Comparison of ENCODE assay signal across 9 mouse cellular contexts in the genomic region with DNA sequence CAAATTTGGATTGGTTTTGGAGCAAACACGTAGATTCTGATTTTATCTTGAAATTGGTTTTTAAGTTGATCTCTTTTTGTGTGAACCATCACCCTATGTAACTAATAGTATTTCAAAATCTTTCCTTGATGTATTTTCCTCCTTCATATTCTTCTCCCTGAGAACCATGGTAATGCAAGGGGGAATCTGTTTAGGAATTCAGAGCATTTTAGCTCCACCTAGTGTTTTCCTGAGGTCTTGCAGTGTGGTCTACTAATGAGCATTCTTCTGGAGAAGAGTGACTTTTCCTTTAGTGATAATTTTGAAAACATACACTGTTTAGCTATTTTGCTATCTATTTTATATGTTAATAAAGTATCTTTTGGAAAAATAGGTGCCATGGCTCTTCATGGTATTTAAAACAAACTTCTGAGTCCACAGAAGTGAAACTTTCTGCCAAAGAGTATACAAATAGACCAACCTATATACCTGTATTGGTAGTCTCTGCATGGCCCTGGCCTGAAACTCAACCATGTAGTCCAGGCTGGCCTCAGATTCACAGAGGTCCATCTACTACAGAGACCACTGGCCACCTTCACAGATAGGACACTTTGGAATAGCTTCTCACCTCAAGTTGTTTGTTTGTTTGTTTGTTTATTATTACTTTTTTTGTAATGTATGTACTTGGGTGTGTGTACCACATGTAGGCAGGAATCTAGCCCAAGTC.
DNase-seq lines count a peak whose midpoint lies in the region; ATAC-seq and TF ChIP-seq lines count a peak whose summit lies in the region.
"Had no signal": no experiment of that assay in that cellular context is flagged by ENCODE, and none has a peak within 500 bp of the region (broad histone marks: within the 10 kb centered on the region; RNA-seq: fewer than 3 reads in every experiment).

No protein-coding gene starts in this region.

- CTCF ChIA-PET in Patski (lab: Charles Lee): interaction anchor here (0.6 to 3.8 kb wide), 9 partner anchors 10 to 359 kb away, joined by 3 to 17 read pairs (median 3); no protein-coding TSS in a partner anchor

- POLR2A ChIA-PET in Patski (lab: Charles Lee): no interaction called here

- WGBS in kidney, embryonic 15.5 days: 92% methylated on average over 1 of the region's 1 CpGs
- WGBS in kidney, embryonic 16.5 days: 81% methylated on average over 1 of the region's 1 CpGs
- WGBS in intestine, postnatal 0 days: 83% methylated on average over 1 of the region's 1 CpGs
- whole genome bisulfite sequencing in midbrain, embryonic 13.5 days: 81% methylated on average over 1 of the region's 1 CpGs

- no peak overlapping the region for H3K27ac ChIP-seq in kidney, embryonic 15.5 days
- no peak overlapping the region for H3K27ac ChIP-seq in kidney, embryonic 16.5 days (ENCODE audit: low read length)
- no peak overlapping the region for H3K27ac ChIP-seq in intestine, postnatal 0 days (ENCODE audit: low read depth, low read length)
- H3K27ac ChIP-seq in midbrain, embryonic 13.5 days: no peak overlapping the region
- H3K27ac ChIP-seq: limb, embryonic 13.5 days had no signal

- no peak overlapping the region for H3K4me3 ChIP-seq in kidney, embryonic 15.5 days (replicated peaks)
- H3K4me3 ChIP-seq in kidney, embryonic 16.5 days (ENCODE audit: low read length): no peak overlapping the region
- no peak overlapping the region for H3K4me3 ChIP-seq in intestine, postnatal 0 days (ENCODE audit: low read depth, low read length)
- no peak overlapping the region for H3K4me3 ChIP-seq in midbrain, embryonic 13.5 days (replicated peaks)
- H3K4me3 ChIP-seq: limb, embryonic 13.5 days had no signal

- H3K27me3 ChIP-seq in kidney, embryonic 15.5 days: no peaks in the 10 kb centered on the region
- H3K27me3 ChIP-seq in kidney, embryonic 16.5 days (ENCODE audit: insufficient read depth, low read length): no peaks in the 10 kb centered on the region
- no peaks in the 10 kb centered on the region for H3K27me3 ChIP-seq in Patski
- H3K27me3 ChIP-seq in intestine, postnatal 0 days (replicated peaks; ENCODE audit: control insufficient read depth, insufficient read depth, low read length): no peaks in the 10 kb centered on the region
- no peaks in the 10 kb centered on the region for H3K27me3 ChIP-seq in midbrain, embryonic 13.5 days
- H3K27me3 ChIP-seq: limb, embryonic 13.5 days had no signal

- H3K4me1 ChIP-seq in kidney, embryonic 15.5 days: no peaks in the 10 kb centered on the region
- H3K4me1 ChIP-seq in kidney, embryonic 16.5 days (ENCODE audit: insufficient read depth, low read length): no peaks in the 10 kb centered on the region
- H3K4me1 ChIP-seq in intestine, postnatal 0 days (replicated peaks; ENCODE audit: control insufficient read depth, insufficient read depth, low read length): no peaks in the 10 kb centered on the region
- H3K4me1 ChIP-seq in midbrain, embryonic 13.5 days (replicated peaks): no peaks in the 10 kb centered on the region
- H3K4me1 ChIP-seq: limb, embryonic 13.5 days had no signal

- no peaks in the 10 kb centered on the region for H3K9me3 ChIP-seq in kidney, embryonic 15.5 days (replicated peaks)
- H3K9me3 ChIP-seq in kidney, embryonic 16.5 days (ENCODE audit: low read length): no peaks in the 10 kb centered on the region
- no peaks in the 10 kb centered on the region for H3K9me3 ChIP-seq in intestine, postnatal 0 days (ENCODE audit: control insufficient read depth)
- no peaks in the 10 kb centered on the region for H3K9me3 ChIP-seq in midbrain, embryonic 13.5 days
- H3K9me3 ChIP-seq: limb, embryonic 13.5 days had no signal

- peak; percentile 65 for TF ChIP-seq CTCF in Patski (IDR thresholded peaks at IDR 0.05)
- TF ChIP-seq CTCF in intestine, postnatal 0 days (IDR thresholded peaks at IDR 0.05; ENCODE audit: low read depth): peak; percentile 85

- in situ Hi-C loops in Patski (cut with MboI; ENCODE audit: low pct_unique_long_range_greater_than_20kb): loop anchor here (10.0 kb wide), 1 partner anchor 356 kb away; no protein-coding TSS in a partner anchor

- H3K4me2 ChIP-seq in kidney, embryonic 15.5 days: no peak overlapping the region
- H3K4me2 ChIP-seq in kidney, embryonic 16.5 days (replicated peaks; ENCODE audit: low read depth, low read length): no peak overlapping the region
- H3K4me2 ChIP-seq in intestine, postnatal 0 days (replicated peaks; ENCODE audit: low read depth): no peak overlapping the region
- no peak overlapping the region for H3K4me2 ChIP-seq in midbrain, embryonic 13.5 days (replicated peaks)
- H3K4me2 ChIP-seq: limb, embryonic 13.5 days had no signal

- ATAC-seq in kidney, embryonic 15.5 days (replicated peaks; ENCODE audit: low FRiP score): 0 out of 2 replicates have a peak, but pooled peaks have one; percentile 56
- no peak for ATAC-seq in kidney, embryonic 16.5 days (ENCODE audit: low FRiP score, low TSS enrichment)
- no peak for ATAC-seq in Patski
- ATAC-seq in intestine, postnatal 0 days: no peak
- ATAC-seq in midbrain, embryonic 13.5 days: peak; percentile 55; the same call in 1 of the 2 replicates

- peak; percentile 22 for DNase-seq in Patski (ENCODE audit: low read depth, low spot score)
- peak; percentile 84 for DNase-seq in embryo, embryonic 10.5 days (ENCODE audit: low spot score)
- no peak for DNase-seq in urinary bladder, adult 2 months (ENCODE audit: low spot score)
- no peak for DNase-seq in spleen, postnatal 36 days (ENCODE audit: low spot score in 2 of 2)

- peaks cover 56% of the 10 kb centered on the region for H3K36me3 ChIP-seq in kidney, embryonic 15.5 days
- H3K36me3 ChIP-seq in kidney, embryonic 16.5 days (ENCODE audit: insufficient read depth, low read length): peaks cover 24% of the 10 kb centered on the region; the same call in 1 of the 2 replicates
- H3K36me3 ChIP-seq in intestine, postnatal 0 days (ENCODE audit: control insufficient read depth, insufficient read depth): peaks cover 25% of the 10 kb centered on the region
- peaks cover 58% of the 10 kb centered on the region for H3K36me3 ChIP-seq in midbrain, embryonic 13.5 days

- no peak overlapping the region for H3K9ac ChIP-seq in kidney, embryonic 15.5 days
- no peak overlapping the region for H3K9ac ChIP-seq in kidney, embryonic 16.5 days (replicated peaks; ENCODE audit: low read length)
- no peak overlapping the region for H3K9ac ChIP-seq in intestine, postnatal 0 days (ENCODE audit: low read depth, low read length)
- H3K9ac ChIP-seq in midbrain, embryonic 13.5 days (replicated peaks): no peak overlapping the region
- H3K9ac ChIP-seq: limb, embryonic 13.5 days had no signal

Comparison
In these comparisons a context has a peak if more than half of its experiments do, and no peak if none do; other contexts are left out.
1. ATAC-seq: peak in kidney, embryonic 15.5 days (single experiment) and midbrain, embryonic 13.5 days (single experiment); none in kidney, embryonic 16.5 days (single experiment), Patski (single experiment) and intestine, postnatal 0 days (single experiment).
2. DNase-seq: peak in Patski (single experiment) and embryo, embryonic 10.5 days (single experiment); none in urinary bladder, adult 2 months (single experiment) and spleen, postnatal 36 days (0 of 2).